Mouse (Mus musculus) testis, adult 2 months (tissue): Measurements from ENCODE around the gene Neu2. TPM values are rescaled to one million over a fixed set of nuclear protein-coding genes. Genes with fewer than 3 reads are reported as not detected.

Source experiments
- H3K27ac ChIP-seq: fragments of 200-500 bp; 2 replicates; pipeline ENCODE4 v1.5.1; 2012; ENCODE audit warnings: low read depth, low read length; ENCODE audit not compliant: control insufficient read depth, insufficient read depth
- H3K27me3 ChIP-seq: fragments of 200-500 bp; 2 replicates; pipeline ENCODE4 v1.6.1; 2012; ENCODE audit warnings: mild to moderate bottlenecking, low read length, moderate library complexity; ENCODE audit not compliant: control insufficient read depth, insufficient read depth
- H3K36me3 ChIP-seq: fragments of 200-500 bp; 2 replicates; pipeline ENCODE4 v1.6.1; 2012; ENCODE audit warnings: mild to moderate bottlenecking, low read length; ENCODE audit not compliant: control insufficient read depth, insufficient read depth
- H3K4me1 ChIP-seq: fragments of 200-500 bp; 2 replicates; pipeline ENCODE4 v1.6.1; 2012; ENCODE audit warnings: low read length; ENCODE audit not compliant: control insufficient read depth, insufficient read depth
- H3K4me3 ChIP-seq: fragments of 200-500 bp; 2 replicates; pipeline ENCODE4 v1.5.1; 2012; ENCODE audit warnings: low read depth, mild to moderate bottlenecking, low read length, moderate library complexity, mixed read lengths; ENCODE audit not compliant: control insufficient read depth
- CTCF ChIP-seq: fragments of 200-500 bp; IDR thresholded peaks from 2 replicates; pipeline ENCODE4 v1.5.1; 2012; ENCODE audit warnings: low read depth, mild to moderate bottlenecking, inconsistent platforms, low read length, moderate library complexity; ENCODE audit not compliant: control insufficient read depth, insufficient read depth, insufficient replicate concordance
- POLR2A ChIP-seq: fragments of 200-500 bp; IDR thresholded peaks from 2 replicates; pipeline ENCODE4 v1.6.1; 2012; ENCODE audit warnings: low read depth, mild to moderate bottlenecking, inconsistent platforms, low read length, moderate library complexity; ENCODE audit not compliant: control insufficient read depth
- polyA plus RNA-seq: library from polyadenylated mRNA; depleted of rRNA; stranded (reverse); fragments of >200 nt; gene quantifications from 2 replicates; pipeline ENCODE4 v1.2.3, GENCODE M21; 2012

The Neu2 gene
- polyA plus RNA-seq, 1 experiment = 0.59 TPM

- no peak for TF ChIP-seq CTCF
- no peak for TF ChIP-seq POLR2A
- Histone ChIP-seq H3K27ac (no peak overlapping the region), H3K36me3 (no peaks in the 10 kb centered on the region), H3K4me3 (no peak overlapping the region), H3K4me1 (no peaks in the 10 kb centered on the region), H3K27me3 (no peaks in the 10 kb centered on the region)
These were observed 23.3 kb upstream of the Neu2 start for GRCm38 (mm10) chr1:87486386-87486785.

- Histone ChIP-seq H3K27me3 (no peaks in the 10 kb centered on the region), H3K4me3 (no peak overlapping the region), H3K4me1 (no peaks in the 10 kb centered on the region), H3K36me3 (no peaks in the 10 kb centered on the region), H3K27ac (no peak overlapping the region)
- TF ChIP-seq POLR2A (no peak), CTCF (no peak)
These were observed 17.4 kb upstream of the Neu2 start for GRCm38 (mm10) chr1:87492285-87492684.

- Histone ChIP-seq H3K36me3 (no peaks in the 10 kb centered on the region), H3K27me3 (no peaks in the 10 kb centered on the region), H3K4me3 (no peak overlapping the region), H3K4me1 (no peaks in the 10 kb centered on the region), H3K27ac (no peak overlapping the region)
- TF ChIP-seq CTCF = no peak
These were observed 16.1 kb upstream of the Neu2 start for GRCm38 (mm10) chr1:87493542-87493941.

- Histone ChIP-seq H3K4me1 (peaks cover 17% of the 10 kb centered on the region), H3K36me3 (no peaks in the 10 kb centered on the region), H3K27ac (no peak overlapping the region), H3K27me3 (peaks cover 6% of the 10 kb centered on the region), H3K4me3 (no peak overlapping the region)
- no peak for TF ChIP-seq CTCF
- no peak for TF ChIP-seq POLR2A
These were observed 4.2 kb upstream of the Neu2 start for GRCm38 (mm10) chr1:87505524-87505923.

GRCm38 (mm10) chr1:87507857-87508256, 1.8 kb upstream of the Neu2 start:
- Histone ChIP-seq H3K36me3 (no peaks in the 10 kb centered on the region), H3K4me1 (peaks cover 19% of the 10 kb centered on the region), H3K27me3 (peaks cover 6% of the 10 kb centered on the region), H3K27ac (no peak overlapping the region), H3K4me3 (no peak overlapping the region)
- TF ChIP-seq CTCF = no peak
- TF ChIP-seq POLR2A = no peak

GRCm38 (mm10) chr1:87508591-87509560, 813 bp upstream of the Neu2 start:
- Histone ChIP-seq H3K4me1 (peaks cover 19% of the 10 kb centered on the region), H3K36me3 (no peaks in the 10 kb centered on the region), H3K27ac (peak overlapping the region; percentile 46; the same call in 1 of the 2 replicates), H3K27me3 (peaks cover 6% of the 10 kb centered on the region), H3K4me3 (peak overlapping the region; percentile 82)
- no peak for TF ChIP-seq CTCF
- TF ChIP-seq POLR2A = no peak

GRCm38 (mm10) chr1:87510166-87510691, 540 bp downstream of the Neu2 start:
- peak overlapping the region; percentile 82 for H3K4me3 ChIP-seq
- no peaks in the 10 kb centered on the region for H3K36me3 ChIP-seq
- peaks cover 19% of the 10 kb centered on the region for H3K4me1 ChIP-seq
- H3K27ac ChIP-seq = no peak overlapping the region
- no peak for TF ChIP-seq CTCF
- TF ChIP-seq POLR2A = no peak
- H3K27me3 ChIP-seq = peaks cover 6% of the 10 kb centered on the region
